Mouse (Mus musculus) liver, postnatal 0 days (tissue): Measurements from ENCODE around the gene Cacna1a. TPM values are rescaled to one million over a fixed set of nuclear protein-coding genes. Genes with fewer than 3 reads are reported as not detected.
A peak's percentile ranks its signal among the peaks of the same experiment; 100 is the strongest.

Experiments
- ATAC-seq: fragments of 200-750 bp; cut with Nextera tagmentation; 2 replicates; pipeline ENCODE4 v1.8.0; 2017; ENCODE audit warnings: mild to moderate bottlenecking, moderate library complexity
- DNase-seq: peaks from one replicate; pipeline ENCODE4 v3.0.0-alpha.2; 2016
- H3K27ac ChIP-seq: fragments of 300-500 bp; sonication (generic); 2 replicates; pipeline ENCODE4 v1.5.1; 2014; ENCODE audit warnings: antibody characterized with exemption, moderate library complexity, mild to moderate bottlenecking, low read depth
- H3K27me3 ChIP-seq: fragments of 300-500 bp; sonication (generic); 2 replicates; pipeline ENCODE4 v1.6.1; 2014; ENCODE audit warnings: low read length, control low read depth, mixed read lengths; ENCODE audit not compliant: insufficient read depth
- H3K36me3 ChIP-seq: fragments of 300-500 bp; sonication (generic); replicated peaks from 2 replicates; pipeline ENCODE4 v1.6.1; 2014; ENCODE audit warnings: mild to moderate bottlenecking, control low read depth, low read length, moderate library complexity, mixed read lengths; ENCODE audit not compliant: insufficient read depth
- H3K4me1 ChIP-seq: fragments of 300-500 bp; sonication (generic); 2 replicates; pipeline ENCODE4 v1.6.1; 2014; ENCODE audit warnings: antibody characterized with exemption, mild to moderate bottlenecking, control low read depth; ENCODE audit not compliant: insufficient read depth
- H3K4me2 ChIP-seq: fragments of 300-500 bp; sonication (generic); 2 replicates; pipeline ENCODE4 v1.6.1; 2014; ENCODE audit warnings: low read depth, mild to moderate bottlenecking, low read length, moderate library complexity, mixed read lengths
- H3K4me3 ChIP-seq: fragments of 300-500 bp; sonication (generic); 2 replicates; pipeline ENCODE4 v1.5.1; 2014; ENCODE audit warnings: low read depth, low read length
- H3K9ac ChIP-seq: fragments of 300-500 bp; sonication (generic); replicated peaks from 2 replicates; pipeline ENCODE4 v1.6.1; 2014; ENCODE audit warnings: mild to moderate bottlenecking, moderate library complexity
- H3K9me3 ChIP-seq: fragments of 300-500 bp; sonication (generic); 2 replicates; pipeline ENCODE4 v1.6.1; 2016; ENCODE audit warnings: mild to moderate bottlenecking, control low read depth, low read length, mixed read lengths
- CTCF ChIP-seq: sonication (generic); IDR thresholded peaks from 2 replicates; pipeline ENCODE4 v1.5.1; 2016; ENCODE audit warnings: antibody characterized with exemption, low read depth
- EP300 ChIP-seq: IDR thresholded peaks from 2 replicates; pipeline ENCODE4 v1.6.1; 2016; ENCODE audit warnings: antibody characterized with exemption, low read depth, mild to moderate bottlenecking
- WGBS: fragments of 180-500 bp; shearing (Covaris S2); extraction: QIAGEN DNeasy Blood & Tissue Kit; methylation state at CpG from one replicate; pipeline ENCODE4 v1.1.7; 2014; ENCODE audit not compliant: insufficient replicate concordance; 5-methylcytosine and 5-hydroxymethylcytosine counted together
- polyA plus RNA-seq: library from polyadenylated mRNA; unstranded; fragments of >200 nt; fragmentation: Nextera tagmentation; extraction: Ambion mirVana; gene quantifications from 2 replicates; pipeline ENCODE4 v1.2.1, GENCODE M21; 2015

The Cacna1a gene
- polyA plus RNA-seq, 1 experiment from 2014 or later, result 0.49 TPM

GRCm38 (mm10) chr8:84459276-84459675, 71.0 kb downstream of the Cacna1a start:
- 16% methylated on average over 5 of the region's 5 CpGs for WGBS
- H3K27ac ChIP-seq, result no peak overlapping the region
- ATAC-seq (no peak), DNase-seq (no peak)
- H3K4me2 ChIP-seq, result no peak overlapping the region
- TF ChIP-seq EP300, result no peak
- no peak for TF ChIP-seq CTCF
- peaks cover 5% of the 10 kb centered on the region; the same call in 1 of the 2 replicates for H3K9me3 ChIP-seq
- H3K4me3 ChIP-seq, result no peak overlapping the region
- no peaks in the 10 kb centered on the region; the same call in 1 of the 2 replicates for H3K27me3 ChIP-seq
- no peaks in the 10 kb centered on the region for H3K4me1 ChIP-seq
- no peaks in the 10 kb centered on the region for H3K36me3 ChIP-seq
- no peak overlapping the region for H3K9ac ChIP-seq

- TF ChIP-seq CTCF (no peak), EP300 (no peak)
- no peak overlapping the region for H3K27ac ChIP-seq
- no peaks in the 10 kb centered on the region for H3K27me3 ChIP-seq
- DNase-seq, result no peak
- no peak overlapping the region for H3K4me2 ChIP-seq
- 46% methylated on average over 2 of the region's 2 CpGs for WGBS
- H3K36me3 ChIP-seq, result no peaks in the 10 kb centered on the region
- no peaks in the 10 kb centered on the region for H3K4me1 ChIP-seq
- no peak overlapping the region for H3K9ac ChIP-seq
- no peak overlapping the region for H3K4me3 ChIP-seq
- no peak for ATAC-seq
- H3K9me3 ChIP-seq, result peaks cover 5% of the 10 kb centered on the region; the same call in 1 of the 2 replicates
Measured at GRCm38 (mm10) chr8:84460698-84461097, 72.5 kb downstream of the Cacna1a start.

GRCm38 (mm10) chr8:84466932-84467331, 78.7 kb downstream of the Cacna1a start:
- DNase-seq, result no peak
- WGBS, result 60% methylated on average over 1 of the region's 1 CpGs
- TF ChIP-seq EP300, result no peak
- no peak for TF ChIP-seq CTCF
- Histone ChIP-seq H3K9ac (no peak overlapping the region), H3K9me3 (no peaks in the 10 kb centered on the region), H3K27me3 (no peaks in the 10 kb centered on the region), H3K27ac (no peak overlapping the region), H3K4me2 (no peak overlapping the region), H3K4me3 (no peak overlapping the region), H3K4me1 (no peaks in the 10 kb centered on the region), H3K36me3 (no peaks in the 10 kb centered on the region)
- no peak for ATAC-seq

- WGBS, result 60% methylated on average over 4 of the region's 4 CpGs
- no peak for DNase-seq
- no peak overlapping the region for H3K9ac ChIP-seq
- TF ChIP-seq EP300 (no peak), CTCF (no peak)
- H3K9me3 ChIP-seq, result no peaks in the 10 kb centered on the region
- H3K4me3 ChIP-seq, result no peak overlapping the region
- ATAC-seq, result no peak
- H3K27ac ChIP-seq, result no peak overlapping the region
- H3K27me3 ChIP-seq, result no peaks in the 10 kb centered on the region
- H3K4me2 ChIP-seq, result no peak overlapping the region
- no peaks in the 10 kb centered on the region for H3K4me1 ChIP-seq
- H3K36me3 ChIP-seq, result no peaks in the 10 kb centered on the region
Measured at GRCm38 (mm10) chr8:84469076-84469475, 80.8 kb downstream of the Cacna1a start.

- Histone ChIP-seq H3K9ac (no peak overlapping the region), H3K27ac (no peak overlapping the region), H3K4me1 (no peaks in the 10 kb centered on the region), H3K9me3 (no peaks in the 10 kb centered on the region), H3K36me3 (no peaks in the 10 kb centered on the region), H3K4me2 (no peak overlapping the region), H3K4me3 (no peak overlapping the region), H3K27me3 (no peaks in the 10 kb centered on the region)
- DNase-seq, result peak; percentile 64
- no peak for ATAC-seq
- 27% methylated on average over 9 of the region's 9 CpGs for WGBS
- TF ChIP-seq EP300 (no peak), CTCF (no peak)
Measured at GRCm38 (mm10) chr8:84471271-84471995, 83.2 kb downstream of the Cacna1a start.

GRCm38 (mm10) chr8:84474456-84474855, 86.2 kb downstream of the Cacna1a start:
- no peak for ATAC-seq
- Histone ChIP-seq H3K4me3 (no peak overlapping the region), H3K9me3 (no peaks in the 10 kb centered on the region), H3K27me3 (no peaks in the 10 kb centered on the region), H3K27ac (no peak overlapping the region), H3K9ac (no peak overlapping the region), H3K36me3 (no peaks in the 10 kb centered on the region), H3K4me1 (no peaks in the 10 kb centered on the region), H3K4me2 (no peak overlapping the region)
- DNase-seq, result no peak
- 80% methylated on average over 1 of the region's 1 CpGs for WGBS
- TF ChIP-seq CTCF (peak; percentile 47), EP300 (no peak)
